Mouse (Mus musculus) heart, embryonic 16.5 days (tissue): ENCODE measurements at regions not wholly inside any gene's neighbourhood (a gene's known extent, or its start where the extent isn't known, plus 50 kb on each side); places are given as distances from the start of the nearest gene placed in this dataset.

Source experiments
- ATAC-seq: fragments of 200-750 bp; cut with Nextera tagmentation; replicated peaks from 2 replicates; pipeline ENCODE4 v1.8.0; 2017; ENCODE audit warnings: moderate number of reproducible peaks; ENCODE audit not compliant: insufficient read depth, low FRiP score; ENCODE audit errors: extremely low read depth
- H3K27ac ChIP-seq: fragments of 300-500 bp; sonication (generic); 2 replicates; pipeline ENCODE4 v1.5.1; 2014; ENCODE audit warnings: mild to moderate bottlenecking, low read length, control low read depth, moderate library complexity
- H3K27me3 ChIP-seq: fragments of 300-500 bp; sonication (generic); 2 replicates; pipeline ENCODE4 v1.6.1; 2014; ENCODE audit warnings: low read length, mixed read lengths; ENCODE audit not compliant: control insufficient read depth, insufficient read depth
- H3K36me3 ChIP-seq: fragments of 300-500 bp; sonication (generic); 2 replicates; pipeline ENCODE4 v1.6.1; 2014; ENCODE audit not compliant: control insufficient read depth, insufficient read depth
- H3K4me1 ChIP-seq: fragments of 300-500 bp; sonication (generic); 2 replicates; pipeline ENCODE4 v1.6.1; 2014; ENCODE audit warnings: low read length, mixed read lengths; ENCODE audit not compliant: control insufficient read depth, insufficient read depth
- H3K4me2 ChIP-seq: fragments of 300-500 bp; sonication (generic); 2 replicates; pipeline ENCODE4 v1.6.1; 2014; ENCODE audit warnings: low read depth, mild to moderate bottlenecking, control low read depth, low read length
- H3K4me3 ChIP-seq: fragments of 300-500 bp; sonication (generic); 2 replicates; pipeline ENCODE4 v1.5.1; 2014; ENCODE audit warnings: mild to moderate bottlenecking, control low read depth, low read length
- H3K9ac ChIP-seq: fragments of 300-500 bp; sonication (generic); 2 replicates; pipeline ENCODE4 v1.6.1; 2014; ENCODE audit warnings: low read length, control low read depth
- H3K9me3 ChIP-seq: fragments of 300-500 bp; sonication (generic); replicated peaks from 2 replicates; pipeline ENCODE4 v1.6.1; 2016; ENCODE audit warnings: low read length; ENCODE audit not compliant: control insufficient read depth
- WGBS: fragments of 180-500 bp; shearing (Covaris S2); extraction: QIAGEN DNeasy Blood & Tissue Kit; methylation state at CpG from one replicate; pipeline ENCODE4 v1.1.7; 2014; 5-methylcytosine and 5-hydroxymethylcytosine counted together

DNA sequence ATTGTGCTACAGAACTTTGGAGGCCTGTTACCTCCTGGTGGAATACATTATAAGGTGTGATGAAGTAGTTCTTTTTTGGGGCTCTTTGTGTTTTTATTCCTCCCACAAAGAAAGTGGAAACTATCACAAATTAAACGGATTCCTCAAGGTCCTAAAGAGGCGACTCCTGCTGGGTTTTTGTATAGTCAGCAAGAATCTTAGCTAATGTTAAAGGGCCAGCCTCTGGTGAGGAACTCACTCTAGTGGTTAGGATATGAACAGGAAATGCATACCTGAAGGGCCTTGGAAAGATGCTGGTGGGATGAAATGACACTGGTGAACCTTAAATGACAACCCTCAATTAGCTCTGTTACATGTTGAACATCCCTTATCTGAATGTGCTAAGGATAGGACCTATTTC lies 120.3 kb upstream of the Klf7 start:
- 62% methylated on average over 2 of the region's 2 CpGs for WGBS
- ATAC-seq, result no peak
- no peak overlapping the region for H3K27ac ChIP-seq
- no peak overlapping the region for H3K4me3 ChIP-seq
- H3K4me2 ChIP-seq, result no peak overlapping the region
- H3K9me3 ChIP-seq, result no peaks in the 10 kb centered on the region
- no peaks in the 10 kb centered on the region for H3K36me3 ChIP-seq
- no peaks in the 10 kb centered on the region for H3K27me3 ChIP-seq
- H3K9ac ChIP-seq, result no peak overlapping the region
- H3K4me1 ChIP-seq, result no peaks in the 10 kb centered on the region

DNA sequence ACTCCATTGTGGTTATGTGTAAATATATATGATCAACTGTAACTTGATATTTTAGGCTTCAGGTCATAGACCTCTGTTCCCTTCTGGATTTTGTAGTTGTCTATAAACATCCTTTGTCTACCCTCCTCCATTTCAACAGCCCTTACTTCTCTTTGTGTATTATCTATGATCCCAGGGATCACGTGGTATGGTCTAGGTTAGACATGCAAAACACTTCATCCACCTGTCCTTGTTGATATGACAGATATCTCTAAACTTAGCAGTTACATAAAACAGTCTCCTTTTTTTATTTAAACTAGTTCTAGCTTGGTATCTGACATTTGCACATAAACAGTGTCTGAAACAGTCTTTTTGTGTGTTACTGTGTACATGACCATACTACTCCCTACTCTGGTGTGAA lies 107.6 kb upstream of the Klf7 start:
- Histone ChIP-seq H3K4me3 (no peak overlapping the region), H3K27ac (no peak overlapping the region), H3K9me3 (no peaks in the 10 kb centered on the region), H3K4me1 (peaks cover 8% of the 10 kb centered on the region), H3K36me3 (no peaks in the 10 kb centered on the region), H3K27me3 (no peaks in the 10 kb centered on the region), H3K4me2 (no peak overlapping the region), H3K9ac (no peak overlapping the region)
- ATAC-seq, result no peak
- 58% methylated on average over 1 of the region's 1 CpGs for WGBS

DNA sequence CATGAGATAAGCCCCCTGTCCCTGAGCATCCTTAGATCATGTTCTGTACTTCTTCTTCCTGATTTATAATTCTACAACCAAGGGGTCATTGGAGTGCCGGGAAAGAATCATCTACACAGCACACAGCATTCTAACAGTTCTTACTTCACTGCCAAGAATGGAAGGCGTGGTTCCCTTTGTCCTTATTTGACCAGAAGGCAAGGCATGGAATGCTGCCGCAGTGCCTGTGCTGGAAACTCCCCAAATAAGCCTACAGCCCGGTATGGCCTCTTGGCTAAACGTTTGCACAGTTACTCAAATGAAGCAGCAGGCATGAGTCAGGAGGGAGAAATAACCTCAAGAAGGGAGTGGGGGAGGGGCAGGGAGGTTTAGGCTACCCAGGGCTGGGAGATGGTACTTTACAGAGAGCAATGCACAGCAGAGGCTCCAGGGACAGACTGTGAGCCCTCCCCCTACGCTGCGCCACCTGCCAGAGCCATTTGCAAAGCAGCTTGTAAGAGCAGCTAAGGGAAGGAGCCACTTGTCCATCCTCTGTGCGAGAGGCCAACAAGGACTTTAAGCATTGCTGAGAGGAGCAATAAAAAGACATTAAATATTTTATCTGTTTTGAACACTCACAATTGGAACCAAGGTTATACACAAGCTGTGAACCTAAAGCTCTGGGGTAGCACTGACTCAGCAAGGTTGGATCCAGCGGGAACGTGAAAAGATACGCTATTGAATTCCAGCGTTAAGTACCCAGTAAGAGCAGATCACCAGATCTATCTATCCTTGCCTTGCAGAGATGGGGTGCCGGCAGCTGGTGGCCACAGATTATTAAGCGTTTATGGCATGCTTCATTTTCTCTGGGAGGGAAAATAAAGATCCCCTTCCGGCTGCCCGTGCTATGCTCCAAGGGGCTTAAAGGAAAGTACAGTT lies 104.2 kb upstream of the Klf7 start:
- Histone ChIP-seq H3K4me1 (peaks cover 8% of the 10 kb centered on the region), H3K9me3 (no peaks in the 10 kb centered on the region), H3K4me2 (peak overlapping the region; percentile 15), H3K27me3 (no peaks in the 10 kb centered on the region), H3K4me3 (no peak overlapping the region), H3K27ac (peak overlapping the region; percentile 68), H3K36me3 (no peaks in the 10 kb centered on the region), H3K9ac (peak overlapping the region; percentile 31; the same call in 1 of the 2 replicates)
- WGBS, result 35% methylated on average over 16 of the region's 16 CpGs
- ATAC-seq, result peak; percentile 82

- no peaks in the 10 kb centered on the region for H3K36me3 ChIP-seq
- peak overlapping the region; percentile 22; the same call in 1 of the 2 replicates for H3K4me2 ChIP-seq
- H3K4me1 ChIP-seq, result peaks cover 8% of the 10 kb centered on the region
- no peak for ATAC-seq
- H3K9me3 ChIP-seq, result no peaks in the 10 kb centered on the region
- H3K27me3 ChIP-seq, result no peaks in the 10 kb centered on the region
- H3K4me3 ChIP-seq, result no peak overlapping the region
- H3K9ac ChIP-seq, result no peak overlapping the region
- H3K27ac ChIP-seq, result 0 out of 2 replicates have a peak overlapping the region, but pooled peaks have one; percentile 16
- WGBS, result 63% methylated on average over 19 of the region's 19 CpGs
Measured at GRCm38 (mm10) chr1:64223779-64224687, 102.0 kb upstream of the Klf7 start.

GRCm38 (mm10) chr1:64222475-64222874 lies 100.4 kb upstream of the Klf7 start:
- 61% methylated on average over 2 of the region's 2 CpGs for WGBS
- H3K27ac ChIP-seq, result no peak overlapping the region
- H3K27me3 ChIP-seq, result no peaks in the 10 kb centered on the region
- no peak overlapping the region for H3K4me3 ChIP-seq
- no peaks in the 10 kb centered on the region for H3K36me3 ChIP-seq
- no peaks in the 10 kb centered on the region for H3K9me3 ChIP-seq
- no peak overlapping the region for H3K9ac ChIP-seq
- ATAC-seq, result no peak
- H3K4me1 ChIP-seq, result peaks cover 8% of the 10 kb centered on the region
- no peak overlapping the region for H3K4me2 ChIP-seq

GRCm38 (mm10) chr1:64220486-64220885 lies 98.4 kb upstream of the Klf7 start:
- no peaks in the 10 kb centered on the region for H3K36me3 ChIP-seq
- no peak overlapping the region for H3K9ac ChIP-seq
- H3K27me3 ChIP-seq, result no peaks in the 10 kb centered on the region
- 91% methylated on average over 1 of the region's 1 CpGs for WGBS
- no peaks in the 10 kb centered on the region for H3K4me1 ChIP-seq
- H3K9me3 ChIP-seq, result no peaks in the 10 kb centered on the region
- no peak overlapping the region for H3K27ac ChIP-seq
- H3K4me2 ChIP-seq, result no peak overlapping the region
- ATAC-seq, result no peak
- no peak overlapping the region for H3K4me3 ChIP-seq

- no peaks in the 10 kb centered on the region for H3K27me3 ChIP-seq
- no peak overlapping the region for H3K9ac ChIP-seq
- no peak overlapping the region for H3K4me2 ChIP-seq
- H3K9me3 ChIP-seq, result no peaks in the 10 kb centered on the region
- no peak overlapping the region for H3K27ac ChIP-seq
- WGBS, result 76% methylated on average over 5 of the region's 5 CpGs
- H3K4me1 ChIP-seq, result no peaks in the 10 kb centered on the region
- no peak for ATAC-seq
- no peaks in the 10 kb centered on the region for H3K36me3 ChIP-seq
- H3K4me3 ChIP-seq, result no peak overlapping the region
Measured at GRCm38 (mm10) chr1:64220040-64220439, 98.0 kb upstream of the Klf7 start.

- Histone ChIP-seq H3K36me3 (no peaks in the 10 kb centered on the region), H3K9me3 (no peaks in the 10 kb centered on the region), H3K27me3 (no peaks in the 10 kb centered on the region), H3K4me2 (no peak overlapping the region), H3K4me3 (no peak overlapping the region), H3K9ac (no peak overlapping the region), H3K27ac (no peak overlapping the region), H3K4me1 (no peaks in the 10 kb centered on the region)
- 73% methylated on average over 4 of the region's 4 CpGs for WGBS
- ATAC-seq, result no peak
Measured at GRCm38 (mm10) chr1:64215646-64216045, 93.6 kb upstream of the Klf7 start.

GRCm38 (mm10) chr1:64209131-64209530 lies 87.0 kb upstream of the Klf7 start:
- Histone ChIP-seq H3K4me2 (no peak overlapping the region), H3K4me1 (no peaks in the 10 kb centered on the region)

More at GRCm38 (mm10) chr1:64209131-64209530, 87.0 kb upstream of the Klf7 start:
- no peaks in the 10 kb centered on the region for H3K36me3 ChIP-seq
- WGBS, result 63% methylated on average over 1 of the region's 1 CpGs
- H3K27me3 ChIP-seq, result no peaks in the 10 kb centered on the region
- no peak for ATAC-seq
- no peak overlapping the region for H3K4me3 ChIP-seq
- H3K9ac ChIP-seq, result no peak overlapping the region
- H3K9me3 ChIP-seq, result peaks cover 5% of the 10 kb centered on the region
- no peak overlapping the region for H3K27ac ChIP-seq
